In genomic region chr3:146780241-146780640, GRCm38 (mm10) we compare ENCODE assay signal across 14 mouse cellular contexts.
"Had no signal": no experiment of that assay in that cellular context is flagged by ENCODE, and none has a peak within 500 bp of the region (broad histone marks: within the 10 kb centered on the region; RNA-seq: fewer than 3 reads in every experiment).

No protein-coding gene starts in this region.

- DNase-seq: kidney, adult 2 months; kidney, postnatal 14 days; left cerebral cortex, postnatal 4 days; lung, embryonic 14.5 days; lung, postnatal 10 days; lung, postnatal 4 days; right cerebral cortex, postnatal 4 days; spleen, adult 18-20 months; thymus, postnatal 36 days had no signal

- H3K4me2 ChIP-seq: midbrain, embryonic 13.5 days had no signal

- H3K9ac ChIP-seq: kidney, embryonic 15.5 days; liver, embryonic 15.5 days; lung, embryonic 14.5 days; neural tube, embryonic 15.5 days had no signal

- H3K9me3 ChIP-seq: kidney, embryonic 15.5 days; limb, embryonic 13.5 days; liver, embryonic 15.5 days; midbrain, embryonic 13.5 days; neural tube, embryonic 15.5 days had no signal

- ATAC-seq: midbrain, embryonic 13.5 days had no signal

- H3K27ac ChIP-seq: limb, embryonic 13.5 days; midbrain, embryonic 13.5 days; neural tube, embryonic 15.5 days had no signal

- H3K36me3 ChIP-seq: kidney, embryonic 15.5 days; limb, embryonic 13.5 days; liver, embryonic 15.5 days; midbrain, embryonic 13.5 days; neural tube, embryonic 15.5 days had no signal

- H3K4me3 ChIP-seq: kidney, embryonic 15.5 days; limb, embryonic 13.5 days; midbrain, embryonic 13.5 days; neural tube, embryonic 15.5 days had no signal

- H3K27me3 ChIP-seq: kidney, embryonic 15.5 days; limb, embryonic 13.5 days; liver, embryonic 15.5 days; midbrain, embryonic 13.5 days; neural tube, embryonic 15.5 days had no signal
